Mouse (Mus musculus) heart, postnatal 0 days (tissue): ENCODE data around the gene Pipox.

Experiments
- CTCF ChIP-seq: IDR thresholded peaks from 2 replicates; pipeline ENCODE4 v1.5.1; 2016; ENCODE audit warnings: antibody characterized with exemption, control low read depth, low read depth
- EP300 ChIP-seq: IDR thresholded peaks from 2 replicates; pipeline ENCODE4 v1.6.1; 2016; ENCODE audit warnings: antibody characterized with exemption, low read depth

DNA sequence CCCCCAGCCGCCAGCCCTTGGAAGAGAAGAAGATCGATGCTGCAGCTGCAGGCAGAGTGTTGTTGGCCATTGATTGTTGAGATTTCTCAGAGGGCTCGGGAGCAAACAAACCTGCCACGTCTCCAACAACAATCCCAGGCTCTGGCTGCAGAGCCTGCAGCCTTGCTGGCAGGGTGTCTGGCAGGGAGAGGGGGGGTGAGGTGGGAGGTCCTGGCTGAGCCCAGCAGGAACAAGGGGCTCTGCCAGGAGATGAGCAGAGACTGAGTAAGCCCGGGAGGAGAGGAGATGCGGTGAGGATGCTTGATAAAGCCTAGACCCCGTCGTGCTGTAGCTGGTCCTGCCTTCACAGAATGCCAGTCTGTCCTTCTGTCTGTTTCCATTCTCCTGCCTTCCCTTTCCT lies 43.0 kb upstream of the Pipox start:
- TF ChIP-seq CTCF (no peak), EP300 (no peak)
